Mouse (Mus musculus): Measurements from ENCODE around the gene Chd4.
"Not testable (repeated sequence)": the region's sequence is repeated elsewhere in the genome, so short reads cannot be mapped to it uniquely, and the experiment has no call there.

Chd4 gene

DNA sequence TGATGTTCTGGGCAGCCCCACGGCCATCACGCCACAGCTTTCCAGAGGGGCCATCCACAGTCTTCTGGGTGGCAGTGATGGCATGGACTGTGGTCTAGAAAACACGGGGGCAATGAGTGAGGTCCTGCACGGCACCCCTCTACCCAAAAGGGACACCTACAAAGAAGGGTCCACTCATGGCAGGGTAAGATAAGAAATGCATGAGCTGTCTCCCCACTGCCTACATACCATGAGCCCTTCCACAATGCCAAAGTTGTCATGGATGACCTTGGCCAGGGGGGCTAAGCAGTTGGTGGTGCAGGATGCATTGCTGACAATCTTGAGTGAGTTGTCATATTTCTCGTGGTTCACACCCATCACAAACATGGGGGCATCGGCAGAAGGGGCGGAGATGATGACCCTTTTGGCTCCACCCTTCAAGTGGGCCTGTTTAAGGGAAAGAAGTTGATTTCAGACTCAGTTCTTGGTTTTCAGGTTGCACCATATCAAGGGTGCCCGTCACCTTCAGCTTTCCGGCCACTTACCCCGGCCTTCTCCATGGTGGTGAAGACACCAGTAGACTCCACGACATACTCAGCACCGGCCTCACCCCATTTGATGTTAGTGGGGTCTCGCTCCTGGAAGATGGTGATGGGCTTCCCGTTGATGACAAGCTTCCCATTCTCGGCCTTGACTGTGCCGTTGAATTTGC lies 67.0 kb downstream of the Chd4 start:
- DNase-seq = not testable (repeated sequence)

DNA sequence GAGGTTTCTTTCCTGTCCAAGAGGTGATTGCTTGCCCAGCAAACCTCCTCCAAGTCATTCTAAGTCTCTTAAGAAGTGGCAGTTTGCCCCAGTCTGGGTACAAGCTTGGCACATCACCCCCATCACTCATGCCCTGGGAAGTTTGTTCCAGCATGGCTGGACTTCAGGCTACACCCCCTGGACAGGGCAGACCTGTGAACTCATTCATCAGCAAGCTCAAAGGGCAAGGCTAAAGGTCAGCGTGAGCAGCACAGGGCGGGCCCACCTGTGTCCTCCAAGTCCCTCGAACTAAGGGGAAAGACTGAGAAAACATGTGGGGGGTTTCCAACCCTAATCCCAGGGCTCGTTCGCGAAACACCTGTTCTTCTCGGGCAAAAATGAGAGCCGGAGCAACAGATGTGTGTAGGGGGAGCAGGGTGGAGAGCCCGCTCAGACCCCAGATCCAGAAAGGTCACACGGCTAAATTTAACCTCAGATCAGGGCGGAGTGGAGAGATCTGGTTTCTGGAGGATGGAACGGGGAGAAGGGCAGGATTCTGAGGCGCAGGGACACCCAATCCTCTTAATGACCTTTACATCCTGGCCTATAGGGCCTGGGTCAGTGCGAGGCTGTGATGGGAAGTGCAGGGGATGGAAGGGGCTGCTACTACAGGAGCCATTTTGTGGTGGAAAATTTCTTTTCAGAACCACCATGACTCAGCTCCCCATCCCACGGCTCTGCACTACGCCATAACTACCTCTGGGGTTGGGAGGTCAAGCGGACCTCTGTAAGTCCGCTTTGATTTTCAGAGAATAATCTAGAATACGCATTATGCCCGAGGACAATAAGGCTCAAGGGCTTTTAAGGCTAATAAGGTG lies 68.2 kb downstream of the Chd4 start:
- no peak for DNase-seq

DNA sequence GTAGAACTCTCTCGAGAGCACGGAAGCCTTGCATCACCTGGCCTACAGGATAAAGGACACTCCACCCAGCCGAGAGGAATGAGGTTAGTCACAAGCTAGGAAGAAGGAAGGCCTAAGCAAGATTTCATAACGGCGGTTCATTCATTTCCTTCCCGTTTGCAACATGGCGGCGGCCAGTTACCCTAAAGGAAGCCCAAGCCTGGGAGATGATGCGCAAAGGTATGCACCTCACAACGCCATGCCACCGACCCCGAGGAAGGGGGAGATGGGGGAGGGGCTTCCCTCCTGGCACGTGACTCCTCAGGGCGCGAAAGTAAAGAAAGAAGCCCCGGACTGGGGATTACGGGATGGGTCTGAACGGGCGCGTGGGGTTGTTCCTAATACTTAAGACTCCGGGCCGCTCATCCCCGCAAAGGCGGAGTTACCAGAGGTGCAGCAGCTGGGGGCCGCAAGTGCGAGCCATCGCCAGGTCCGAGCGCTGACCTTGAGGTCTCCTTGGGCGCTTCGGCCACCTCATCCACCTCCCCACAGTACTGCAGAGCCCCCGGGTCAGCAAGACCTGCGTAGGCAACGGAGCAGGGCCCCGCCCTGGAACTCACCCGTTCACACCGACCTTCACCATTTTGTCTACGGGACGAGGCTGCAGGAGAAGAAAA lies 69.0 kb downstream of the Chd4 start:
- DNase-seq = peak; percentile 63 to 73

DNA sequence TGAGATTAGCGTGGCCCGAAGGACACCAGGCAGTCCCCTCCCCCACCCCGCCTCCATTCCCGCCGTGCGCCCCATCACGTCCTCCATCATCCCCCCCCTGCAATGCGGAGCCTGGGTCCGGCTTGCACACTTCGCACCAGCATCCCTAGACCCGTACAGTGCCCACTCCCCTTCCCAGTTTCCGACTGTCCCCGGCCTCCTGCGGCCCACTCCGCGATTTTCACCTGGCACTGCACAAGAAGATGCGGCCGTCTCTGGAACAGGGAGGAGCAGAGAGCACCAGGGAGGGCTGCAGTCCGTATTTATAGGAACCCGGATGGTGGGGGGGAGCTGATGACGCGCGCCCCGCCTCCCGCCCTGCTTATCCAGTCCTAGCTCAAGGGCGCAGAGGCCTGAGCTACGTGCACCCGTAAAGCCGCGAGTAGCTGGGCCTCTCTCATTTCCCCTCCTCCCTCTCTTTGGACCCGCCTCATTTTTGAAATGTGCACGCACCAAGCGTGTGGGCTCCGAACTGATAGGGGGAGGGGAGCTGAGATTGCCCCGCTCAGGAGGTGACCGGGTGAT lies 69.6 kb downstream of the Chd4 start:
- DNase-seq = peak; percentile 95 to 97

DNA sequence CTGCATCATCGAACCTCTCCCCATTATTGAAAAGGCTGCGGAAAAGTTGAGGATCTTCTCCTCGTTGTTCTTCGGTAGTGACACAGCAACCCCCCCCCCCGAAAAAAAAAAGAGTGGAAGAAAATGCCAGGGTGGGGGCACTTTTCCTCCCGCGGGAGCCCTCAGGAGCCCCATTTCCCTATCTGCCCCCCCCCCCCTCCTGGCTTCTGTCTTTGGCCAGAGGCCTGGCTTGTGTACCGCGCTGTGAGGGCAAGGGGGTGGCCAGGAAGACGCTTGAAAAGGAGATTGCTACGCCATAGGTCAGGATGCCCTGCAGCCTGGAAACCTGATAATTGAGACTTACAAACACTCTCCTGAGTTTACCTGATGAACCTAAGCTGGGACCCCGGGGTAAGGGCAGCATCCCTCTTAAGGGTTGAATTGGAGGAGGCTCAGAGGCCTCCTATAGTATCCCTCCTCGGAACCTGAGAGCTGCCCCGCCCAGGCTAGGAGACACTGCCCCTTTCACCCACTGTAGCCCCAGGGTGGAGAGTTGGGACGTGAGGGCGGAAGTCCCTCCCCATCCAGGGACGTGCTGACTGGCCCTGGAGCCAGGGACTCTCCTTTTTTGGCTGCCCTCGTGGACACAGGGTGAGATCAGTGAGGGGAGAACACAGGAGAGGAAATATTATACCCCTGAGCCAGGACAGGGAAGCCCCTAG lies 70.4 kb downstream of the Chd4 start, which contains the start of gene Gapdh:
Gene Gapdh (minus strand): TSS at position 417 of the 701 bp plus-strand sequence.
- DNase-seq = peak in 1 of 2 experiments; percentile 47

DNA sequence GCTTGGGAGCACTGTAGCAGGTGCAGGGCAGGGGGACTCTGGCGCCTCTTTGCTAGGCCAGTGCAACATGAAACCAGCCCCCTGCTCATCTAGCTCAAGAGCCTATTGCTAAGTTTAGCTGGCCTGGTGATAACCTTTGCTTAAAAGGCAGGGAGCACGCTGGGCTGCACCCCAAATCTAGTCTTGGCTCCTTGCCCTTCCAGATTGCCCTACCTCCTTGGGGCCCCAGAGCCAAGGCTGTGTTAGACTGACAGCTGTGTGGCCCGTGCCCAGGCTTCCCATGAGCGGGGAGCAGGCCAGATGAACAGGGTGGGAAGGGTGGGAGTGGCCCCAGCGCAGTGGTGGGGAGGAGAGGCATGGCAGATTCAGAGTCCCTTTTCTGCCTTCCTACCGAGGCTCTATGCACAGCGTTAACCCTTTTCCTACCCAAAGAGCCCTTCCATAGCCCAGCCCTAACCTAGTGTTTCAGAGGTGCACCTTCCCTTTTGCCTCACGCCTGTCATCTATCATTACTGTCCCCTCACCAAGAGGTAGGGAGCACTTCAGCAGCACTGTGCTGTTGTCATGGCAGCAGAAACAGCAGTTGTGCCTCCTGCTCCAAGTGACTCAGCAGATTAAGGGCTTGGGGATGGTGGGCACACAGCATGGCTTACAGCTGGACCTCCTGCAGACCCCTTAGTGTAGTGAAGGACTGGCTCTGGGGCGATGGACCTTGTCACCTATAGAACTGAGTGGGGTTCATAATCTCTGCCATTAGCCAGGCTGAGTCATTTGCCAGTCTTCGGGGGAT lies 71.3 kb downstream of the Chd4 start:
- DNase-seq = no peak

DNA sequence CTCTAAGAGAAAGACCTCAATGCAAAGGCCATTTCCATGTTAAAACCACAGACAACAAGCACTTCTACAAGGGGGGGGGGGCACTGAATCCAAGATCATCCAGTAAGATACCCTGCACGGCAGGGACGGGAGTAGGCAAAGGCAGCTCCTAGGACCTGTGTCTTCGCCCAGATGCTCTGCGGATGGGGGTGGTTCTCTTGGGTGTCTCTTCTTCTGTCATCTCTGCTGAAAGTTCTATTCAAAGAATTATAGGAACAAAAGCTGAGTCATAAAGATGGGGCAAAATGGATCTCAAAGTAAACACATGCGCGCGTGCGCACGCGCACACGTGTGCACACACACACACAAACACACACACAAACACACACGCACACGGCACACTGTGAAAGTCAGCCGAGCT lies 72.3 kb downstream of the Chd4 start:
- DNase-seq = no peak

DNA sequence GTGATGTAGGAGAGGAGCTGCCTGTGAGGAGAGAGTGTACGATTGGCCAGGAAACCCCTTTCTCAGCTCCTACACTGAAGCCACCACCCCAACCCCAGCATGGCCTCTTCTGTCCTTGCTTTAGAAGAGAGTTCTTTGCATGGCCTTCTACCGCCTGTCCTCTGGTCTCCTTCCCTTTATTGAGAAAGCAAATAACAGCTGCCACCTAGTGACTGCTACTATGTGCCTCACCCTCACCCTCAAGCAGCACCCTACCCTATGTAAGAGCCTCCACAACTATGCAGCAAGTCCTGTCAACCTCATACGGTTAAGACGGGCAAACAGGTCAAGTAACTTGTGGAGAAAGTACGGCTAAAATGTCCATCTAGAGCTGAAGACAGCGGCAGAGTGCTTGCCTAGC lies 74.4 kb downstream of the Chd4 start:
- DNase-seq = no peak

DNA sequence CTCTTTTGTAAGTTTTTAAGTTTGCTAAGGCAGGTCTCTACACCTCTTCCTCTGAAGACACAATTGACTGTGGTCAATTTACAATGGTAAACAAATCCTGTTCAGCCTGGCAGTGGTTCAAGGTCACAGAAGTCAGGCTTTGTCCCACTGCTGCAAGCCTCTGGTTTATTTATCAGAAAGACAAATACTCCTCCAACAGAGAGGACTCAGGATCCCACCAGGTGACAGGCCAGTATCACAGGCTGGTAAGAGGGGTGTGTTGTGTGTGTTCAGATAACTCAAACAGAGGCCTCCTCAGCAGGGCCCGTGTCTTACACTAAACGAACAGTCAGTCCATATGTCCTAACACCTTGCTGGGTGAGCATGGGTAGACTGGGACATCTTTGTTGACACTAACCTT lies 76.7 kb downstream of the Chd4 start:
- no peak for DNase-seq

DNA sequence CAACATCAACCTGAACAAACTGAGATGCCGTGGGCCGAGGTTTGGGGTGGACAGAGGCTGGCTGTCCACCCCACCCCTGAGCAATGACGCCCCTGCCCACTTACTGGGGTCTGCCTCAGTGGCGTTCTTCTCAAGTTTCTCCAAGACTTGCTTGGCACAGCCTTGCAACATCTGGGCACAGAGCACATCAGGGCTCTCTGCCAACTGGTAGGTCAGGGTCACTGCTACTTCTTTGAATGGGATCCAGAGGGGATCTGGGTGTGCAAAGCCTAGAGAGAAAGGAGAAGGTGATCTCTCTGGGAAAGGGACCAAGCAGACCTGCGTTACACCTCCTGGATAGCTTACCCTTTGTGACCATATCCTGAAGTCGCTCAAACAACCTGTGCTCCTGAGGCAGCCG lies 77.5 kb downstream of the Chd4 start:
- no peak for DNase-seq

DNA sequence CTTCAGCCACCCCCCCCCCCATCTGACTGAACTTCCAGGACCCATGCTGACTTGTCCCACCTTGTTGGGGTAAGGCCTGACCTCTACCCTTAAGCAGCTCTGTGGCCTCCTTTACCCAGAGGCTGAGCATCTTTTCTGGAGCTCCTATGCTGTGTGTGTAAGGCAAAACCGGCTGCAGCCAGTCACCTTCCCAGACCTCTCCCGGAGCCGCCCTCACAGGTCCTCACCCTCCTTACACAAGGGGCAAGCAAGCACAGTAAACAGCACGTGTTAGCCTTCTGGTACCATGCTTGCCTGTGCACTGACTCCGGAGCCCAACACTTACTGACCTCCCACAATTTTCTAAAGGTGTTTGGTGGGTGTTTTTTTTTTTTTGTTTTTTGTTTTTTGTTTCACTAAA lies 79.7 kb downstream of the Chd4 start:
- DNase-seq = no peak

DNA sequence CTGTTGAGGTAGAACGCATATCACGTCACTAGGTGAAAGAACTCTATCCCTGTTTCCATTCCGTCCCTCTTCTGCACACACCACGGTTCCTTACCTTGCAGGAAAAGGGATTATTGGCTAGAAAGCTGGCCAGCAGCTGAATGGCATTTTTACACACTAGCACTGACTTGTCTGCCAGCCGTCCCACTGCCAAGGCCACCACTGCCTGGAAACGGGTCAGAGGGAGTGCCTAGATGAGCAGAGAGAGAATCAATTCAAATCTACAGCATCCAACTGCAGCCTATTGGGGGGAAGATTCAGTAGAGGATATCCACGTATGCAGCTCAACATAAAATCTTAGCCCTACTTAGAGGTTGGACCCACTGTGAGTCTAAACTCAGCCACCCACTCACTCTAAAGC lies 83.8 kb downstream of the Chd4 start:
- DNase-seq = no peak
